Mouse (Mus musculus): ENCODE measurements around the gene Gm15085. TPM values are rescaled to one million over a fixed set of nuclear protein-coding genes. Genes with fewer than 3 reads are reported as not detected.

The Gm15085 gene
- not detected for polyA plus RNA-seq (2015; fragmentation: Illumina TruSeq; extraction: RNeasy Lipid Tissue Mini Kit (QIAGEN cat#74804); ENCODE audit: insufficient read depth, low read depth, low replicate concordance)

DNA sequence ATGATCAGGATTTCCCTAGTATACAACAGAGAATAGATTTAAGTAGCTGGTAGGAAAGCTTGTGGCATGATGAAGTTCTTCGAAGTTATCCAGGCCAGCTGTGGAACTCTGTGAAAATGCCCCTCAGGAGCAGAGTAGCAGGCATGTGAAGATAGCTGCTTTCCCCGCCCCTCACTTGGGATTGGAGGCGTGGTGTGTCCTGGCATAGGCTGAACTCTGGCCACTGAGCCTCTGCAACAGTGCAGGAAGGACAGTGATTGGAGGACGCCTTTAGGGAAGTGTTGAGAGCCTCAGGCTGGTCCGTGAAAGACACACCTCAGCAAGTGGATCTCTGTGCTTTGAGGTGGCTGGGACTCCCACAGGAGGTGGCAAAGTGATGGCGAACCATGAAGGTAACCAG is at the start of gene Gm15085:
Gm15085 (plus strand) TSS at position 301 of the 400 bp plus-strand sequence.

Other genes starting within 250 kb of the Gm15085 start
- not detected for gene Gm15093, start 175.2 kb upstream of the Gm15085 start, polyA plus RNA-seq (2015; fragmentation: Illumina TruSeq; extraction: RNeasy Lipid Tissue Mini Kit (QIAGEN cat#74804); ENCODE audit: insufficient read depth, low read depth, low replicate concordance)
- gene Gm10439, start 147.0 kb downstream of the Gm15085 start, polyA plus RNA-seq (2015; fragmentation: Illumina TruSeq; extraction: RNeasy Lipid Tissue Mini Kit (QIAGEN cat#74804); ENCODE audit: insufficient read depth, low read depth, low replicate concordance): not detected